Mouse (Mus musculus): ENCODE measurements around the gene Tmed11.
A peak's percentile ranks its signal among the peaks of the same experiment; 100 is the strongest.

- peak; percentile 54 for TF ChIP-seq CTCF (conservative IDR thresholded peaks at IDR 0.05; ENCODE audit: low read length)
- TF ChIP-seq NANOG (IDR thresholded peaks at IDR 0.05; ENCODE audit: borderline replicate concordance, low read length): no peak
Observed at GRCm38 (mm10) chr5:108758396-108758795, 36.8 kb downstream of the Tmed11 start.
